Mouse (Mus musculus) splenic B cell, adult 2 months (primary cell): ENCODE data around the gene Ttc4.

Source experiments
- DNase-seq: peaks from one replicate; pipeline ENCODE4 v3.0.0-alpha.2; 2011; ENCODE audit warnings: low read depth, low spot score
- H3K27me3 ChIP-seq: 2 replicates; pipeline ENCODE4 v1.6.1; 2012; ENCODE audit warnings: mild to moderate bottlenecking, low read length, moderate library complexity, mixed read lengths; ENCODE audit not compliant: control insufficient read depth, poor library complexity, insufficient read depth, severe bottlenecking
- H3K36me3 ChIP-seq: 2 replicates; pipeline ENCODE4 v1.6.1; 2012; ENCODE audit warnings: mild to moderate bottlenecking, low read length, moderate library complexity, mixed read lengths; ENCODE audit not compliant: control insufficient read depth, poor library complexity, insufficient read depth, severe bottlenecking

Ttc4 gene

GRCm38 (mm10) chr4:106613560-106613959 is 65.2 kb downstream of the Ttc4 start:
- DNase-seq: no peak
- Histone ChIP-seq H3K27me3 (no peaks in the 10 kb centered on the region; the same call in 1 of the 2 replicates), H3K36me3 (no peaks in the 10 kb centered on the region)

GRCm38 (mm10) chr4:106613105-106613504 is 65.6 kb downstream of the Ttc4 start:
- Histone ChIP-seq H3K27me3 (no peaks in the 10 kb centered on the region; the same call in 1 of the 2 replicates), H3K36me3 (no peaks in the 10 kb centered on the region)
- no peak for DNase-seq
